Mouse (Mus musculus): ENCODE data around the gene Cd248. TPM values are rescaled to one million over a fixed set of nuclear protein-coding genes. Genes with fewer than 3 reads are reported as not detected.
"Not testable (repeated sequence)": the region's sequence is repeated elsewhere in the genome, so short reads cannot be mapped to it uniquely, and the experiment has no call there.

Cd248 gene
- total RNA-seq, 2 experiments from 2014 or later: 3.5 to 4.5 TPM

DNA sequence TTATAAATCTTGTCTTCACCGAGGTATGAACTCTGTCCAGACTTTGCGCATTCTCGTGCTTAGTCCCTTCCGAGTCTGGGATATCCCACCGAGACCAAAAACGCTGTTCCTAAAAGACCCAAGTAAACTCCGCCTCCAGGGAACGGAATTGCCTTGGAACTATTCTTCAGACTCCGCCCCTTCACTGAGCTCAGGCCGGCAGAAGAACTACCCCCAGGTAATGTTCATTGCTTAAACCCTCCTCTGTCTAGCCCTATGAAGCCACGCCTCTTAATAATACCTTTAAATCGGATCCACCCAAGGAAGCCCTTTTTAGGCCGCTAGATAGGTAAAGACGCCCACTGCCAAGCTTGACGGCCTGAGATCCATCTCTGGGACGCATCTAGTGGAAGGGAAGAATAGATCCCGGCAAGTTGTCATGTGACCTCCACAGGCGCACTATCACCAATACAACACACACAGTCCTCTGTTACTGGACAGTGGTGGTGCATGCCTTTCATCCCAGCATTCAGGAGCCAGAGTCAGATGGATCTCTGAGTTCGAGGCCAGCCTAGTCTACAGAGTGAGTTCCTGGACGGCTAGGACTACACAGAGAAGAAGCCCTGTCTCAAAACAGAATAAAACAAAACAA is 4.6 kb downstream of the Cd248 start:
- DNase-seq (ENCODE audit: low spot score in 2 of 2): no peak

DNA sequence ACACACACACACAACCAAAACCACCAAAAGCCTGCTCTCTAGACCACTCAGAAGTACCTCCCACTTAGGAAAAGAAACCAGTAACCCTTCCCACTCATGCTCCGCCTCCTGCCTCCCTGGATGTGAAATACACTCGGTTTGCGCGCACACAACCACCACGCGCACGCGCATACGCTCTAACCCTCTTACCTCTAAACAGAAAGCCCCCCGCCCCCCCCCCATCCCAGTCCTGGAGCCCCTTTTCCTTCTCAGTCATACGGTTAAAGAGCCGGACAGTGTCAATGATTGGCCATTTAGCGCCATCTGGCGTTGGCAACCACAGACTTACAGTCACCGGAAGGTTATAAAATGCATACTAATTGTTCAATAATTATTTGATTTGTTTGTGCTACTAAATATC is 5.2 kb downstream of the Cd248 start:
- DNase-seq (ENCODE audit: low spot score in 2 of 2): peak in 1 of 2 experiments; percentile 61

DNA sequence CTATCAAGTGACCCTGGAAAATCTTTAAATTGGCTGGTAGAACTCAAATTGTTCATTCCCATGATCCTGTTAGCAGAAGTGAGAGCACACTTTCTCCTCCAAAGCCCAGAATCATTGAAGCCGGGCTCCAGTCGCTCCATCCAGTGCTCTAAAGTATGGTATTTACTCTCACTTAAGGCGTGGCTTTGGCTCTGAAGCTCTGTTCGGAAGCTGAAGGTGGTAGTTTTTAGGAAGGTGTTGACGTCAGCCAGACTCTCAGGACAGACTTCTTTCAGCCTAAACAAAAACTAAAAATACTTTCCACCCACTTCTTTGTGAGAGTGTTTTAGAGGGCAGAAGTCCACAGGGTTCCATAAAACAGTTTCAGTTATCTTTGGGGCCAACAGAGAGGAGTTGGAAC is 5.6 kb downstream of the Cd248 start:
- no peak for DNase-seq (ENCODE audit: low spot score in 2 of 2)

GRCm38 (mm10) chr19:5079279-5079678 is 11.4 kb downstream of the Cd248 start:
- no peak for DNase-seq (ENCODE audit: low spot score in 2 of 2)

DNA sequence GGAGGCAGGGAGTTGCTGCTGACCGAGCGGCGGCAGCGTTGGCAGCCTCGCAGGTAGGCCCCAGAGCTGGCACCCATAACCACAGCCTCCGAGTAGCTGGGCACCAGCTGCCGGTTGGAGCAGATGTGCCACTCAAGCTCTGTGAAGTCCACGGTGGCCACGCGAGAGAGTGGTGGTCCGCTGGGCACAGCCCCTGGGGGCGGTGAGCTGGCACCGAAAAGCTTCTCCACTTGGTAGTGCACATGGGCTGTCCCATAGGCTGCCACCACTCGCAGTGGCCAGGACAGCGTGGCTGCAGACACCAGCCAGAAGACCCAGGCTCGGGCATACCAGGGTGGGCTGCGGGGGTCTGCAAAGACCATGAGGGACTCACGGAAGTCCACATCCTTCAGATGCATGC is 14.1 kb downstream of the Cd248 start:
- no peak for DNase-seq (ENCODE audit: low spot score in 2 of 2)

- DNase-seq (ENCODE audit: low spot score in 2 of 2): no peak
Measured at GRCm38 (mm10) chr19:5082596-5082995, 14.7 kb downstream of the Cd248 start.

DNA sequence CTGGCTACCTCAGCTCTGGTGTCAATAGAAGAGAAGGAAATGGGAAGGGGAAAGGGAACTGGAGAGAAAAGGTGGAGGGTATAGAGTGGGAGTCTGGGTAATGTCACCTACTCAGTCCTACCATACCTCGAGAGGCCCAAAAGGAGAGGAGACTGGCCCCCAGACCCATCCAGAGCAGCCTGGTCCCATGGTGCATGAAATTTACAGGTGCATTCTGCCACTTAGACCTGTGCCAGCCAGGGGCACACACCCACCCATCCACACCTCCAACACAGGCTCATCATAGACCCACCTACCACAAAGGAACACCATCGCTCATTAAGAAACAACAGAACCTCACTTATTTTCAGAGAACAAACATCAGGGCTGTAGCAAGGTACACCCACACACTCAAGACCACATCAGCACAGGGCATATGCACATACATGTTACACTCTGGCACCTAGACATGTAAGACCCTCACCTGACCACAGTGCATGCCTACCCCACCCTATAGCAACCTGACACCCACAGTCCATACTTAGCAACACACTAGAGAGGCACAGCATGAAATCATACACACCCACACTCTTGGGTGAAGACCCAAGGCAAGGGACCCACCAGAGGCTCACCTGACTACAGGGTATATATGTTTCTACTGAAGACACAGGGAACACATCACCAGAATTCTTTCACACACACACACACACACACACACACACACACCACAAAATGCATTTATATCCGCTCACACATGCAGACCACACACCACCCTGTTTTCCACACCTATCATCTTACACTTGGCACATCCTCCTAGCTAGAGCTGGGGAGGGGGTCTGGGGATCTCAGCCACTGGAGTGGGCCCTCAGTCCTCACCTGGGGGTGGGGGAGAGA is 16.3 kb downstream of the Cd248 start:
- no peak for DNase-seq (ENCODE audit: low spot score in 2 of 2)

DNA sequence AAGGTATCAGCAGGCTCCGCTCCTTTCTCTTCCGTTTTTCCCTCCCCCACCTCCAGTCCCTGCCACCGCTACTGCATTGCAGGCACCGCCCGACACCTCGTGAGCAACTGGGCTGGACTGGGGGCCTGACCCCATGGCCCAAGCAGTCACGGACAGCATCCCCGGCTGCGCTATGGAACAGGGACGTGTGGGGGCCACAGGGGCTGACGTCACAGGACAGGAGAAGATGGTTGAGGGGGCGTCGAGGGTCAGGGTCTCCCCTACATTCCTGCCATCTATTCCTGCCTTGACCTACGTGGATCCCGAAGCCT is 16.9 kb downstream of the Cd248 start:
- DNase-seq (ENCODE audit: low spot score in 2 of 2): no peak

- DNase-seq (ENCODE audit: low spot score in 2 of 2): peak; percentile 63 to 73
Measured at GRCm38 (mm10) chr19:5085145-5085863, 17.4 kb downstream of the Cd248 start, which contains the start of gene Tmem151a. TSS of gene Tmem151a (minus strand) at chr19:5085531.

DNA sequence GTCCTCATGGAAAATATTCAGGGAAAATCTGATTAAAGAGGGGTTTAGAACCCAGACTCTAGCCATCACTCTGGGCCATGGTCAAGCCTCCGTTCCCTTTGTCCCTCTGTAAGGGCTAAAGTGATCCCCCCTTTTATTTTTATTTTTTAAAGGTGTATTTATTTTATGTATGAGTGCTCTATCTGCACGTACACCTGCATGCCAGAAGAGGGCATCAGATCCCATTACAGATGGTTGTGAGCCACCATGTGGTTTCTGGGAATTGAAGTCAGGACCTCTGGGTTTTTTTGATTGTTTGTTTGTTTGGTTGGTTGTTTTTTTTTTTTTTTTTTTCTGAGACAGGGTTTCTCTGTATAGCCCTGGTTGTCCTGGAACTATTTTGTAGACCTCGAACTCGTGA is 18.7 kb downstream of the Cd248 start:
- DNase-seq (ENCODE audit: low spot score in 2 of 2): not testable (repeated sequence)

- DNase-seq (ENCODE audit: low spot score in 2 of 2): peak; percentile 87 to 93
Measured at GRCm38 (mm10) chr19:5087884-5088728, 20.2 kb downstream of the Cd248 start, which contains the start of gene Yif1a. TSS of gene Yif1a (plus strand) at chr19:5088538.

DNA sequence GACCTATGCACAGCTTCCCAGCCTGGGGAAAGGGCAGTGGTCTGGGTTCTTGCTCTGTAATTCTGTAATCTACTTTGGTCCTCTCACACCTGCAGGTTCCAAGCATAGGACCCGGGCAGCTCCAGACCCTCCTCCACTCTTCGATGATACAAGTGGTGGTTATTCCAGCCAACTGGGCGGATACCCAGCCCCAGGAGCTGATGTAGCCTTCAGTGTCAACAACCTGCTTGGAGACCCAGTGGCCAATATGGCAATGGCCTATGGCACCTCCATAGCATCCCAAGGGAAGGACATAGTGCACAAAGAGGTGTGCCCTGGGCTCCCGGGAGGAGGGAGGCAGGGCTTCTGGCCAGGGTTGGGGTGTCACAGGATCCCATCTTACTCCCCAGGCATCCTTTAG is 21.4 kb downstream of the Cd248 start:
- DNase-seq (ENCODE audit: low spot score in 2 of 2): no peak

DNA sequence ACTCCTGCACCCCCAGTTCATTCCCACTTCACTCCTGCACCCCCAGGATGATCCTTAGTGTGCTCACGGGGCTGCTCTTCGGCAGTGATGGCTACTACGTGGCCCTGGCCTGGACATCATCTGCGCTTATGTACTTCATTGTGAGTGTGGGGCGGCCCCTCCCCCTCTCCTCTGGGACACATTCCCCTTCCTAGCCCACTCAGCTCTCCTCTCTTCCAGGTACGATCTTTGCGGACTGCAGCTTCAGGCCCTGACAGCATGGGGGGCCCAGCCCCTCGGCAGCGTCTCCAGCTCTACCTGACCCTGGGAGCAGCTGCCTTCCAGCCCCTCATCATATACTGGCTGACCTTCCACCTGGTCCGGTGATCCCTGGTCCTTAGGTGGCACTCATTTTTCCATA is 24.2 kb downstream of the Cd248 start:
- DNase-seq (ENCODE audit: low spot score in 2 of 2): no peak

- DNase-seq (ENCODE audit: low spot score in 2 of 2): no peak
Measured at GRCm38 (mm10) chr19:5093481-5094242, 25.8 kb downstream of the Cd248 start.

- peak; percentile 98 to 99 for DNase-seq (ENCODE audit: low spot score in 2 of 2)
Measured at GRCm38 (mm10) chr19:5094243-5094632, 26.4 kb downstream of the Cd248 start.

- DNase-seq (ENCODE audit: low spot score in 2 of 2): no peak
Measured at GRCm38 (mm10) chr19:5094746-5095417, 27.0 kb downstream of the Cd248 start.

GRCm38 (mm10) chr19:5095887-5096474 is 28.1 kb downstream of the Cd248 start:
- DNase-seq (ENCODE audit: low spot score in 2 of 2): no peak

DNA sequence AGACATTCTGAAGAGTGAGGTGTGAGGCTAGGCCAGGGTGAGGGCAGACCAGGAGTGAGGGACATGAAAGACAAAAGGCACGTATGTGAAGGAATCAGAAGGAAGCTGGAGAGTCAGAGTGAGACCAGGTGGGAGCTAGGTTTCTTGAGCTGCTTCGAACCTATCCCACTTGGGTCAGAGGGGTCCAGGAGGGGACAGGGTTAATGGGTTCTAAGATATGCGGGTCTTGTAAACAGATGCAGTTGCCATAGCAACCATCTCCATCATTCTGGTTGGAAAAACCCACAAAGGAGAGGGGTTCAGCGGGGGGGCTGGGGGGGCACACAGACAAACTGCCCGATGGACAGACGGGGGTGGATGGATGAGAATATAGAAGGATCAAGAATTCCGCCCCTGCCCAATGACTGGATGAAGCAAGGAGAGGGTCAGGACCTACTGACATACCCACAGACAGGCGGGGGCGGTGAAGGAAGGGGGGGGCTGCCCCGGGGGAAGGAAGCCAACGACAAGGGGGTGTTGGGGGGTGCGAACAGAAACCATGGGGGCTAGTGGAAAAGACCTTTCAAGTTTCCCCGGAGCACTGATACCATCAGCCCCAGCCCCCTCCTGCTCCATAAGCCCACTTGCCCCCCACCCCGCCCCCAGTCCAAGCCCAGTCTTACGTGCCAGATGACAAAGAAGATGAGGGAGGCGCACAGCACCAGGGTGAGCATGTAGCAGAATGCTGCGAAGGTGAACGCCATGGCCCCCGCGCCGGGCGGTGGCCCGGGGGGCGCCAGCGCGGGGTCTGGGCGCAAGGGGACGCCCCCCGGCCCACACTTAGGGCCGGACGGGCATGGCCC is 29.9 kb downstream of the Cd248 start:
- no peak for DNase-seq (ENCODE audit: low spot score in 2 of 2)

Measured in left cerebral cortex, adult 18-20 months (tissue).